Mouse (Mus musculus) stomach, postnatal 0 days (tissue): ENCODE results near the gene Rbbp8nl. TPM values are rescaled to one million over a fixed set of nuclear protein-coding genes. Genes with fewer than 3 reads are reported as not detected.
"Not testable (repeated sequence)": the region's sequence is repeated elsewhere in the genome, so short reads cannot be mapped to it uniquely, and the experiment has no call there.

Source experiments
- ATAC-seq: fragments of 200-750 bp; cut with Nextera tagmentation; 2 replicates; pipeline ENCODE4 v1.8.0; 2017; ENCODE audit not compliant: low FRiP score, low TSS enrichment
- DNase-seq: peaks from one replicate; pipeline ENCODE4 v3.0.0-alpha.2; 2016; ENCODE audit warnings: low spot score
- H3K27ac ChIP-seq: fragments of 300-500 bp; sonication (generic); replicated peaks from 2 replicates; pipeline ENCODE4 v1.5.1; 2014; ENCODE audit warnings: mild to moderate bottlenecking, control low read depth
- H3K27me3 ChIP-seq: fragments of 300-500 bp; sonication (generic); 2 replicates; pipeline ENCODE4 v1.6.1; 2014; ENCODE audit warnings: low read length; ENCODE audit not compliant: control insufficient read depth, insufficient read depth
- H3K36me3 ChIP-seq: fragments of 300-500 bp; sonication (generic); 2 replicates; pipeline ENCODE4 v1.6.1; 2014; ENCODE audit warnings: low read length, mixed read lengths; ENCODE audit not compliant: control insufficient read depth, insufficient read depth
- H3K4me1 ChIP-seq: fragments of 300-500 bp; sonication (generic); replicated peaks from 2 replicates; pipeline ENCODE4 v1.6.1; 2014; ENCODE audit warnings: antibody characterized with exemption; ENCODE audit not compliant: control insufficient read depth, insufficient read depth
- H3K4me2 ChIP-seq: fragments of 300-500 bp; sonication (generic); replicated peaks from 2 replicates; pipeline ENCODE4 v1.6.1; 2014; ENCODE audit warnings: low read depth, mild to moderate bottlenecking, control low read depth, moderate library complexity
- H3K4me3 ChIP-seq: fragments of 300-500 bp; sonication (generic); 2 replicates; pipeline ENCODE4 v1.5.1; 2014; ENCODE audit warnings: low read depth, low read length, control low read depth
- H3K9ac ChIP-seq: fragments of 300-500 bp; sonication (generic); 2 replicates; pipeline ENCODE4 v1.6.1; 2014; ENCODE audit warnings: mild to moderate bottlenecking, low read length, control low read depth, mixed read lengths
- H3K9me3 ChIP-seq: fragments of 300-500 bp; sonication (generic); 2 replicates; pipeline ENCODE4 v1.6.1; 2016; ENCODE audit warnings: low read length; ENCODE audit not compliant: control insufficient read depth
- CTCF ChIP-seq: IDR thresholded peaks from 2 replicates; pipeline ENCODE4 v1.5.1; 2016; ENCODE audit warnings: antibody characterized with exemption, low read depth, mild to moderate bottlenecking, moderate library complexity
- EP300 ChIP-seq: optimal IDR thresholded peaks from 2 replicates; pipeline ENCODE3; 2016; ENCODE audit warnings: antibody characterized with exemption
- WGBS: fragments of 180-500 bp; shearing (Covaris S2); extraction: QIAGEN DNeasy Blood & Tissue Kit; methylation state at CpG from one replicate; pipeline ENCODE4 v1.1.7; 2014; 5-methylcytosine and 5-hydroxymethylcytosine counted together
- polyA plus RNA-seq: library from polyadenylated mRNA; unstranded; fragments of >200 nt; fragmentation: Nextera tagmentation; extraction: Ambion mirVana; gene quantifications from 2 replicates; pipeline ENCODE4 v1.2.1, GENCODE M21; 2015

Rbbp8nl gene
- polyA plus RNA-seq, 1 experiment from 2014 or later = 1.2 TPM

DNA sequence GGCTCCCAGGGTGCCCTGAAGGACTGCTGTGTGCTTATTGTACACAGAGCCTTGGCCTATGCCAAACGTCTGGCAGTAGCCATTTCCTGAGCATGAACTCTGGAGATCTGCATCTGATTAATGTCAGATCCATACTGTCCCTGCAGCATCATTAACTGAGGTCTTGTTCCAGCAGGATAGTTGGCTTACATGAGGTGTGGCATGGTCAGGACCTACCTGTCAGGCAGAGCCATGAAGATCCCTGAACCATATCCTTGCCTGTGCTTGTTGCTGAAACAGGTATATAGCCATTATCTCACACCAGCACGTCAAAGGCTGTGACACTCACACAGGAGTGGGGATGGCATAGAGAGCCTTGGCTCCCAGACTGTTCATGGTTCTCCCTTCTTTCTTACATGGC, 21.7 kb downstream of the Rbbp8nl start:
- H3K4me3 ChIP-seq = no peak overlapping the region
- no peak overlapping the region for H3K9ac ChIP-seq
- no peak for TF ChIP-seq CTCF
- TF ChIP-seq EP300 = no peak
- ATAC-seq (no peak), DNase-seq (no peak)
- WGBS = 67% methylated on average over 2 of the region's 2 CpGs
- H3K27me3 ChIP-seq = no peaks in the 10 kb centered on the region
- H3K4me1 ChIP-seq = 0 out of 2 replicates have a peak, but pooled peaks cover 4% of the 10 kb centered on the region
- no peak overlapping the region for H3K4me2 ChIP-seq
- no peak overlapping the region for H3K27ac ChIP-seq
- peaks cover 3% of the 10 kb centered on the region for H3K36me3 ChIP-seq
- H3K9me3 ChIP-seq = no peaks in the 10 kb centered on the region

DNA sequence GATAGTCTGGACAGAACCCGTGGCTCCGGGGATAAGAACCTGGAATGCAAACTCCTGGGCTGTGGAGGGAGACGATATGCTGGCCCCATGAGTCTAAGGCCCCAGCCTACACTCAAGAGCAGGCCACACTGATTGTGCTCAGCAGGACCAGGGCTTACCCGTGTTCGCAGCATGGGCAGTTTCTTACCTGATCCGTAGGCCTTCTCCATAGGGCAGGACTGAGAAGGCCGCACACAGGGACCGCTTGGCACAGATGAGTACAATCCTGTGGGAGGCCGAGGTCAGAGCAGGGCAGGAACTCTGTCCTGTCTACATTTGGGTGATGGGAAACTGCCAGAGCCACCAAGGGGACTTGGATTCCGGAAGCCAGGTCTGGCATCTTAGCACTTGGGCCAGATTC, 26.8 kb downstream of the Rbbp8nl start:
- 80% methylated on average over 10 of the region's 10 CpGs for WGBS
- no peak for ATAC-seq
- Histone ChIP-seq H3K36me3 (peaks cover 14% of the 10 kb centered on the region), H3K27ac (peak overlapping the region; percentile 61; the same call in 1 of the 2 replicates), H3K4me3 (no peak overlapping the region), H3K9me3 (no peaks in the 10 kb centered on the region), H3K4me1 (peaks cover 1% of the 10 kb centered on the region; the same call in 1 of the 2 replicates), H3K4me2 (no peak overlapping the region), H3K27me3 (no peaks in the 10 kb centered on the region), H3K9ac (no peak overlapping the region)
- DNase-seq = no peak
- no peak for TF ChIP-seq EP300
- TF ChIP-seq CTCF = no peak

- DNase-seq (no peak), ATAC-seq (no peak)
- 56% methylated on average over 3 of the region's 3 CpGs for whole genome bisulfite sequencing
- Histone ChIP-seq H3K9me3 (no peaks in the 10 kb centered on the region), H3K36me3 (peaks cover 14% of the 10 kb centered on the region), H3K9ac (no peak overlapping the region), H3K4me1 (peaks cover 3% of the 10 kb centered on the region; the same call in 1 of the 2 replicates), H3K4me3 (no peak overlapping the region), H3K4me2 (no peak overlapping the region), H3K27me3 (no peaks in the 10 kb centered on the region), H3K27ac (no peak overlapping the region; the same call in 1 of the 2 replicates)
- TF ChIP-seq EP300 (no peak), CTCF (no peak)
Observed at GRCm38 (mm10) chr2:180262441-180262840, 27.2 kb downstream of the Rbbp8nl start.

DNA sequence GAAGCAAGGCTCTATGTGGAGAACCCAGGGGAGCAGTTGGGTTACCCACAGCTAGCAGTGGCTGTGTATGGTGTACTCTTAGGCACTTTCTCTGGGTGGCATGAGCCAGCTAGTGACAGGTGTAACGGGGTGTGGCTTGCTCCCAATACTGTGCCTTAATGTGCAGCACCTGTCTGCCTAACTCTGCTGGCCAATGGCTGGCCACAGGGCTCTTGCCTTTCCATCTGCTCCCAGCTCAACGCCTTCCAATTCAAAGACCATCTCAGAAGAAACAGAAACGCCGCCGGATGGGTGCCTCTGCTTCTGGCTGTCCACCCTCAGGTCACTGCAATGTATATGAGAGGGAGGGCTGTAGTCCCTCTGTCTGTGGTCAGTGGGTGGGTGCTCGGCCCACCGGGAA, 27.8 kb downstream of the Rbbp8nl start:
- Histone ChIP-seq H3K27ac (no peak overlapping the region; the same call in 1 of the 2 replicates), H3K9me3 (no peaks in the 10 kb centered on the region), H3K4me3 (no peak overlapping the region), H3K36me3 (peaks cover 14% of the 10 kb centered on the region), H3K27me3 (no peaks in the 10 kb centered on the region), H3K9ac (no peak overlapping the region), H3K4me1 (peaks cover 3% of the 10 kb centered on the region; the same call in 1 of the 2 replicates), H3K4me2 (no peak overlapping the region)
- TF ChIP-seq EP300 (no peak), CTCF (no peak)
- WGBS = 94% methylated on average over 7 of the region's 7 CpGs
- no peak for DNase-seq
- no peak for ATAC-seq

DNA sequence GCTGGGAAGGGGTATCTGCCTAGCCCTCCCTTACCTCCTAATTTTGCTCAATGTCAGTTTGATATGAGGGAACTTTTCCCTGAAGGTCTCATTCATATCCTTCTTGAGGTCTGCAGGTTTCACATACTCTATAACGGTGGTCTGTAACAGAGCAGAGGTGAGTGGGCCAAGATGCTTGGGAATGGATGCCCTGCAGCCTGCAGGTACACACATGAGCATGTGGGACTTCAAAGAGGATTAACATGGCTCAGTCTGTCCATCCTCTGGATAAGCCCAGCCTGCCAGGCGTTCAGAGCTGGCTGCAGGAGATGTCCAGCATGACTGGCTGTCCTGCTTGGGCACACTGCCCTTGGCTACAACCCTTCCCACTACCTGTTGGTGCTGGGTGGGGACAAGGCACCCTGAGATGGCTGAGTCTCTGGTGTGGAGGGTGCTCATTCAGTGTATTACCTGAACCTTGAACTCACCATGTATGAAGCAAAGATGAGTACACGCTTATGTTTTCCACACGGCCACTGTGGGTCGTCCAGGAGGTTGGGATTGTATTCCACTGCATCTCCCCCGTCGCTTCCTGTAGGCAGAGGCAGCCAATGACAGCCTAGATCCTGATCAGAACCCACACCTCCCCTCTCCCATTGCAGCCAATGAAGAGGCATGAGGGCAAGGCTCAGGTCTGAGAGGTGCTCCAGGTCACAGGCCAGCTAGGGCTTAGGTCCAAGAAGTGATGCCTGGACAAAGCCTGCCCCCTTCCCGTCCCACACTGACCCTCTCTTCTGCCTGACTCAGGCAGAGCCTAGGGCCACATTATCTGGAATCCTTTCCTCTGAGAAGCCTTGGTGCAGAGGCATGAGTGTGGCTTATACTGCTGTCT, 28.8 kb downstream of the Rbbp8nl start:
- 49% methylated on average over 8 of the region's 8 CpGs for WGBS

GRCm38 (mm10) chr2:180259826-180260609, 29.7 kb downstream of the Rbbp8nl start:
- not testable (repeated sequence) for H3K4me3 ChIP-seq, ATAC-seq, H3K27me3 ChIP-seq, H3K9me3 ChIP-seq, H3K4me1 ChIP-seq, H3K9ac ChIP-seq, DNase-seq, H3K27ac ChIP-seq, H3K4me2 ChIP-seq
- peaks cover 11% of the 10 kb centered on the region for H3K36me3 ChIP-seq
- WGBS = 62% methylated on average over 17 of the region's 17 CpGs

More for the DNA sequence above, 28.8 kb downstream of the Rbbp8nl start:
- no peaks in the 10 kb centered on the region for H3K9me3 ChIP-seq
- H3K9ac ChIP-seq = no peak overlapping the region
- H3K4me1 ChIP-seq = peaks cover 3% of the 10 kb centered on the region; the same call in 1 of the 2 replicates
- H3K27ac ChIP-seq = no peak overlapping the region
- H3K4me3 ChIP-seq = no peak overlapping the region
- no peak overlapping the region for H3K4me2 ChIP-seq
- no peak for ATAC-seq
- peaks cover 11% of the 10 kb centered on the region for H3K36me3 ChIP-seq
- no peak for DNase-seq
- no peaks in the 10 kb centered on the region for H3K27me3 ChIP-seq
- TF ChIP-seq EP300 (no peak), CTCF (no peak)

- H3K9me3 ChIP-seq, H3K4me2 ChIP-seq, ATAC-seq, H3K9ac ChIP-seq, DNase-seq, H3K27ac ChIP-seq, H3K4me3 ChIP-seq, H3K27me3 ChIP-seq, H3K4me1 ChIP-seq: not testable (repeated sequence)
- WGBS = 73% methylated on average over 10 of the region's 10 CpGs
- peaks cover 11% of the 10 kb centered on the region for H3K36me3 ChIP-seq
Observed at GRCm38 (mm10) chr2:180258951-180259484, 30.7 kb downstream of the Rbbp8nl start.
